Mouse (Mus musculus) midbrain, embryonic 16.5 days (tissue): ENCODE results near the gene Vsig1. TPM values are rescaled to one million over a fixed set of nuclear protein-coding genes. Genes with fewer than 3 reads are reported as not detected.

Source experiments
- ATAC-seq: fragments of 200-750 bp; cut with Nextera tagmentation; 2 replicates; pipeline ENCODE4 v1.8.0; 2017; ENCODE audit warnings: moderate TSS enrichment
- H3K27ac ChIP-seq: fragments of 300-500 bp; sonication (generic); 2 replicates; pipeline ENCODE4 v1.5.1; 2014; ENCODE audit warnings: mild to moderate bottlenecking, low read length, mixed read lengths
- H3K27me3 ChIP-seq: fragments of 300-500 bp; sonication (generic); 2 replicates; pipeline ENCODE4 v1.6.1; 2014; ENCODE audit warnings: low read depth, low read length, mixed read lengths; ENCODE audit not compliant: control insufficient read depth, insufficient read depth
- H3K36me3 ChIP-seq: fragments of 300-500 bp; sonication (generic); 2 replicates; pipeline ENCODE4 v1.6.1; 2014; ENCODE audit warnings: mild to moderate bottlenecking, low read length, moderate library complexity, mixed read lengths; ENCODE audit not compliant: control insufficient read depth, insufficient read depth
- H3K4me1 ChIP-seq: fragments of 300-500 bp; sonication (generic); 2 replicates; pipeline ENCODE4 v1.6.1; 2014; ENCODE audit warnings: mild to moderate bottlenecking, low read length, mixed read lengths; ENCODE audit not compliant: control insufficient read depth, insufficient read depth
- H3K4me2 ChIP-seq: fragments of 300-500 bp; sonication (generic); 2 replicates; pipeline ENCODE4 v1.6.1; 2014; ENCODE audit warnings: mild to moderate bottlenecking, low read length, mixed read lengths
- H3K4me3 ChIP-seq: fragments of 300-500 bp; sonication (generic); 2 replicates; pipeline ENCODE4 v1.5.1; 2014; ENCODE audit warnings: low read depth, mild to moderate bottlenecking, low read length, moderate library complexity, mixed read lengths
- H3K9ac ChIP-seq: fragments of 300-500 bp; sonication (generic); 2 replicates; pipeline ENCODE4 v1.6.1; 2014; ENCODE audit warnings: low read depth, low read length, mixed read lengths
- H3K9me3 ChIP-seq: fragments of 300-500 bp; sonication (generic); replicated peaks from 2 replicates; pipeline ENCODE4 v1.6.1; 2014; ENCODE audit warnings: mild to moderate bottlenecking, low read length, mixed read lengths; ENCODE audit not compliant: control insufficient read depth, poor library complexity, severe bottlenecking
- WGBS: fragments of 180-500 bp; shearing (Covaris S2); extraction: QIAGEN DNeasy Blood & Tissue Kit; methylation state at CpG from one replicate; pipeline ENCODE4 v1.1.7; 2014; 5-methylcytosine and 5-hydroxymethylcytosine counted together
- polyA plus RNA-seq: library from polyadenylated mRNA; unstranded; fragments of >200 nt; fragmentation: Nextera tagmentation; extraction: Ambion mirVana; gene quantifications from 2 replicates; pipeline ENCODE4 v1.2.1, GENCODE M21; 2015

Vsig1 gene
- polyA plus RNA-seq, 1 experiment from 2014 or later = not detected

- WGBS = 71% methylated on average over 2 of the region's 2 CpGs
- no peak overlapping the region for H3K9ac ChIP-seq
- H3K27ac ChIP-seq = no peak overlapping the region
- peaks cover 11% of the 10 kb centered on the region for H3K27me3 ChIP-seq
- H3K4me2 ChIP-seq = no peak overlapping the region
- no peak for ATAC-seq
- no peaks in the 10 kb centered on the region for H3K9me3 ChIP-seq
- H3K4me1 ChIP-seq = no peaks in the 10 kb centered on the region
- no peaks in the 10 kb centered on the region for H3K36me3 ChIP-seq
- no peak overlapping the region for H3K4me3 ChIP-seq
Measured at GRCm38 (mm10) chrX:140985256-140985655, 77.8 kb downstream of the Vsig1 start.

Other genes starting within 250 kb of the Vsig1 start
- gene Mid2, start 243.0 kb upstream of the Vsig1 start, polyA plus RNA-seq = 7.3 and 9.2 TPM in 2 replicates
- gene Tex13b, start 94.2 kb upstream of the Vsig1 start, polyA plus RNA-seq = not detected in 2 replicates
- 44.6 and 47.0 TPM in 2 replicates for gene Psmd10, start 49.1 kb downstream of the Vsig1 start, polyA plus RNA-seq
- 8.1 and 8.9 TPM in 2 replicates for gene Atg4a, start 49.3 kb downstream of the Vsig1 start, polyA plus RNA-seq